Mouse (Mus musculus) spleen, postnatal 10 days (tissue): ENCODE results near the gene Olfr1378.

Experiments used
- DNase-seq, 2 experiments: peaks; one replicate each; pipeline ENCODE4 v3.0.0; 2021 to 2022; ENCODE audit warnings: low spot score in 2 of 2

The Olfr1378 gene

GRCm38 (mm10) chr11:50966230-50966629 is at the start of gene Olfr1378:
TSS of gene Olfr1378 (plus strand) at chr11:50966530.
- DNase-seq, result no peak

GRCm38 (mm10) chr11:50930469-50931014 is 35.8 kb upstream of the Olfr1378 start:
- DNase-seq, result no peak

- no peak for DNase-seq
Observed at GRCm38 (mm10) chr11:50931021-50931420, 35.3 kb upstream of the Olfr1378 start.

DNA sequence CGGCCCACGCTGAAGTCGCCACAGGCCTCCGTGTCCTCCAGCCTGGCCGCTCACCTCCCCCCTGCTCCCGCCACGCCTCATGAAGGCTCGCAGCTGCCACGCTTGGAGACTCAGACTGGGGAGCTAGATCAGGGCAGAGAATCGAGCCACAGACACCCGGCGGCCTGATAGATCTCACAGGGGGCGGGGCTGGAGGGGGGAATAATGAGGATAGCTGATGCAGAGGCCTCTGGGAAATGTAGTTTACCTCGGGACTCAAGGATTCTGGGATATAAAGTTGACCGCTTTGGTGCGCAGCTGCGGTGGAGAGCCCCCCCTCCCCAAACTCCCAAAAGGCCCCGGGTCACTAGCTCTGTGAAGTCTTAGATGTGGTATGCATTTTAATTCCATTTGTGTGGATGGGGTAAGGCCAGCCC is 34.9 kb upstream of the Olfr1378 start, which contains the start of gene Zfp354b:
TSS of gene Zfp354b (minus strand) at position 183 of the 416 bp plus-strand sequence.
- DNase-seq, result peak; percentile 7 to 63

DNA sequence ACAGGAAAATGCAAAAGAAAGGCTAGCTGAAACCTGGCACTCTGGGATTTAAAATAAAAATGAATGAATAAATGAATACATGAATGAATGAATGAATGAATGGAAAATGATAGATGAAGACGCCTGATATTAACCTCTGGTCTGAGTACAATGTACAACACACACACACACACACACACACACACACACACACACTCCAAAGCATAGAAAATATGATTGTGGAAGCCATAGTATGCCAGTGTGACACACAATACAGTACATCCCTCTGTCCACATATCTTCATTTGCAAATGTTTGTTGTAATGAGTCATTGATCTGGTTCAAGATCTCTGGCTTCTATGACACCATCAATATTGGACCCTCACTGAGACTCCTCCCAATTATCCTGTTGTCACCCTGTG is 34.3 kb upstream of the Olfr1378 start:
- no peak for DNase-seq

GRCm38 (mm10) chr11:50938435-50938834 is 27.9 kb upstream of the Olfr1378 start:
- DNase-seq, result no peak

DNA sequence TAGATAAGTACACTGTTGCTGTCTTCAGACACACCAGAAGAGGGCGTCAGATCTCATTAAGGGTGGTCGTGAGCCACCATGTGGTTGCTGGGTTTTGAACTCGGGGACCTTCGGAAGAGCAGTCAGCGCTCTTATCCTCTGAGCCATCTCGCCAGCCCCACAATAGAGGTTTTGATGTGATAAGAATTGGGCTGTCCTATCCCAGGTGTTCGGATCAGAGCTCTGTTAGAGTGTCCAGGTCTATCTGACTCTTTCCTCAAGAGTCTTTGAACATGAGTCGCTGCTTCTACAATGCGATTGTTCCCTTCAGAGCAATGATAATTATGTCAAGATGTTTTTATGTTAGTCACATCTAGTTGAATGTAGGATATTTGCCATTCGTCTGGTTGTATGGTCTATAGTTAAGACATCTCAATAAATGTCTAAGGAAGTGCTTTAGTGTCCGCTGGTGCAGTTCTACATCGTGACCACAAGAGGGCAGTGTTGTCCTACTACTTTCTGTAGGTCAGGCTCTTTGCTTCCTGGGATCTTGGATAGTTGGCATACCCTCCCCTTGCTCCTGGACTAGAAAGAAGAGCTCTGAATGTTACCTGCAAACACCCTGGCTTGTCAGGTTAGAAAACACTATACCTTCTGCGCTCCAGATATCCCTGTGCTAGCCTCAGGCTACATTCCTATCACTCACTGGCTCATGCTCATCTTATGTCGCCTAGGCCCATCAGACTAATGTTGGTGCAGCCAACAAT is 26.5 kb upstream of the Olfr1378 start:
- DNase-seq, result no peak

- DNase-seq, result no peak
Observed at GRCm38 (mm10) chr11:50942386-50942785, 23.9 kb upstream of the Olfr1378 start.

DNA sequence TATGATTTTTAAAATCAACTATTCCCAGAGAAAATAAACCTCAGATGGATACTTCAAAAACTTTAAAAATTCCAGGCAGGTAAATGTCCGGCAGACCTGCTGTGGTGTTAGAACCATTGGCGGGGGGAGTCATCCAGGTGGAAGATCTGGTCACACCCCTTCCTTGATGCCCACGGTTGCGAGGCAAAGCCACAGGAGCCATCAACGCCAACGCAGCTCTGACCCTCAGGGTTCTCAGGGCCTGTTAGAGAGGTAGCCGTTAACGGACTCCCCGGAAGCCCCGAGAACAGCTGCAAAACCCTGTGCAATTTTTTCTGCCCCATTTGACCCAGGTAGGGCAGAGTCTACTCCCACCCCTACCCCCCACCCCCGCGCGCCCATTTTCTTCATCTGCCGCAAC is 22.8 kb upstream of the Olfr1378 start, which contains the start of gene 4933414I15Rik:
TSS of gene 4933414I15Rik (minus strand) at position 260 of the 400 bp plus-strand sequence.
- no peak for DNase-seq

- no peak for DNase-seq
Observed at GRCm38 (mm10) chr11:50952290-50952689, 14.0 kb upstream of the Olfr1378 start.

DNA sequence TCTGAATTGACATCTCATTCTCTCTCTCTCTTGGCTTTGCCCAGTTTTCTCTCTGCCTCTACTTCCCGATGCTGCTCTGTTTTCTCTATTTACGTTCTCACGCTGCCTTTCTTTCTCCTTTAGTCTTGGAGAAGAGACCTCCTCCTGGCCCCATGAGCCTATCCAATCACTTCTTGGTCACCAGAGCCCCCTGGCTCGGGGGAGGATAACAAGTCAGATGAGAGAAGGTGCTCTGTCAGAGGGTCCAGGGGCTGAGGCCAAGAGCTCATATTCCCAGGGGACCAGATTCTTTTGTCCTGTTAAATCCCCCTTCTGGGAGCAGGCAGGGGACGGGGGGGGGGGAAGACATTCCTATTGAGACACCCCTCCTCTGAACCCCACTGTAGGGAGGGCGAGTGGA is 12.7 kb upstream of the Olfr1378 start, which contains the start of gene Prop1:
TSS of gene Prop1 (minus strand) at position 101 of the 400 bp plus-strand sequence.
- no peak for DNase-seq

- DNase-seq, result no peak
Observed at GRCm38 (mm10) chr11:50964886-50965285, 1.4 kb upstream of the Olfr1378 start.

DNA sequence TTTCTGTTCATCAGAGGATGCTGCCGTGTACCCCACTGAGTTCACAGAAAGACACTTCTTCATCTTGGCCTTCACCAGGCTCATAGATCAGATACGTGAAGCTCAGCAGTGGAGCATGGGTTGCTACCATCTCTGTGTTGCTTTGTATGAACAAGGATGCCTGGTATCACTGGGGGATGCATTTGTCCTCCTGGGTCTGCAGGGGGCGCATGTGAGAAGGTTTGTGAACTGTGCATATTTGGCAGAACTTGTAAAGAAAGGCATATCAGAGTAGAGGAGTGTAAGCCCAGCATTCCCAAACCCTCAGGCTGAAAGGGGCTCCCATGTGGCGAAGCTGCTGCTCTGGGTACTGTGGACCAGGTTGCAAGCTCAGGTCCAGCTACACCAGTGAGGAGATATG is 10.9 kb downstream of the Olfr1378 start:
- DNase-seq, result no peak

DNA sequence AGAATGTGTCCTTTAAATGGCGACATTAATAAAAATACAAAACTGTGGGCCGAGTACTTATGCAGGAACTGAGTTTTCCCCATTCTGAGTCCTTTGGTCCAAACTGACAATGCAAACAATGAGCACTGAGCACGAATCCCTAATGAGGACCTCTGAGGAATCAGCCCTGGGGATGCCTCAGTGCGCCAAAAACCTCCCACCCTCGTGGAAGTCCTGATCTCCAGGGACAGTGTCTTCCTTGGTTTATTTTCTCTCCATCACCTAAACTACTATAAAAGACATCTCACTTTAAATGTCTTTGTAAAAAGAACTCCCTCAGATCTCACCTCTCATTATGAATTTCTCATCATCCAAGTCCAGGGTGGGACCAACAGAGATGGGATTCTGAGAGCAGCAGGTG is 15.3 kb downstream of the Olfr1378 start, which contains the start of gene Olfr1377:
TSS of gene Olfr1377 (plus strand) at position 301 of the 400 bp plus-strand sequence.
- no peak for DNase-seq

- no peak for DNase-seq
Observed at GRCm38 (mm10) chr11:51003296-51003695, 37.0 kb downstream of the Olfr1378 start, which contains the start of gene Olfr51. TSS of gene Olfr51 (plus strand) at chr11:51003596.

GRCm38 (mm10) chr11:51011821-51012220 is 45.5 kb downstream of the Olfr1378 start:
- DNase-seq, result no peak

- DNase-seq, result no peak
Observed at GRCm38 (mm10) chr11:51013936-51014335, 47.6 kb downstream of the Olfr1378 start, which contains the start of gene Olfr54. TSS of gene Olfr54 (plus strand) at chr11:51014236.

DNA sequence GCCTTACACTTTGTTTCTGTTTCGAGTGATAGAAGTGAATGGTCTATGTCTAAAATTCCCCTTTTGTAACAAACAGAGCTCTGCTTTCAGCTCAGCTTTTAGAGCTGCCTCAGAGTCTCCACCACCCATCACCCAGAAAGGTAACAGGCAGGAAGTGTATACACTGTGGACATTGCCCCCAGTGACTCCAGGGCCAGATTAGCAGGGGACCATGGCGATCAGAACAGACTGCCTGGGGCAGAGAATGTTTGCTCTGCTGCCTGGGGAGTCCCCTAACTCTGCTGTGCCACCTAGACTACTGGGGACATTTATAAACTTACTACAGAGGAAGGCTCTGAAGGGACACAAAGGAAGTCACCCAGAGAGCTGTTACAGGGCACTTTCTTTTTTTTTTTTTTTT is 50.0 kb downstream of the Olfr1378 start:
- DNase-seq, result no peak
